Mouse (Mus musculus): ENCODE measurements around the gene Olfr692. TPM values are rescaled to one million over a fixed set of nuclear protein-coding genes. Genes with fewer than 3 reads are reported as not detected.

The Olfr692 gene
- polyA plus RNA-seq, 1 experiment = not detected

DNA sequence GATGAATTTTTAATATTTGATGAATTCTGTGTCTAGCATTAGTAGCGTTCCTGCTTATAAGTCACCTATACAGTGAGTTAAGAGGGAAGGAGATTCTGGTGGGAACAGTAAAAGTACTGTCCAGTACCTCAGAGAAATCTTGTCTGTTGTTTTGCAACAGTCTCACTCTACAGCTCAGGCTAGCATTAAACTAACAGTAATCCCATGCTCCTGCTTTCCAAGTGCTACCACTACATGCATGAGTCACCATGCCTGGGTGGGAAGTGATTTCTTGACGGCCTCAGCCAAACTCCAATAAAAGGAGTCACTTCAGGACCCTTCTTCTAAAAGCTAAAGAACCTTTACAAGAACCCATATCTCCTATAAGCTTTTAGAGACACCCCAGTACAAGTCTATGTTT is 6.3 kb upstream of the Olfr692 start:
- Histone ChIP-seq H3K36me3 (ENCODE audit: control insufficient read depth, insufficient read depth, low read length, poor library complexity, severe bottlenecking) (no peaks in the 10 kb centered on the region), H3K9me3 (replicated peaks; ENCODE audit: control insufficient read depth, insufficient read depth, low read length, poor library complexity, severe bottlenecking) (no peaks in the 10 kb centered on the region), H3K9ac (ENCODE audit: low read depth, poor library complexity, severe bottlenecking) (no peak overlapping the region), H3K4me3 (ENCODE audit: low read depth, low read length) (no peak overlapping the region), H3K27me3 (ENCODE audit: control insufficient read depth, insufficient read depth, low read length, poor library complexity, severe bottlenecking) (no peaks in the 10 kb centered on the region), H3K27ac (ENCODE audit: insufficient read depth, low read length) (no peak overlapping the region), H3K4me1 (ENCODE audit: control insufficient read depth, insufficient read depth, low read length) (no peaks in the 10 kb centered on the region)
- TF ChIP-seq CTCF (IDR thresholded peaks at IDR 0.05; ENCODE audit: low read depth, low read length) = no peak
- no peak for TF ChIP-seq EP300 (IDR thresholded peaks at IDR 0.05; ENCODE audit: insufficient read depth, low read depth, low read length)
- TF ChIP-seq POLR2A (IDR thresholded peaks at IDR 0.05; ENCODE audit: insufficient read depth, low read length) = no peak

- no peak for TF ChIP-seq CTCF (IDR thresholded peaks at IDR 0.05; ENCODE audit: low read depth, low read length)
- no peak for TF ChIP-seq POLR2A (IDR thresholded peaks at IDR 0.05; ENCODE audit: insufficient read depth, low read length)
- TF ChIP-seq EP300 (IDR thresholded peaks at IDR 0.05; ENCODE audit: insufficient read depth, low read depth, low read length) = no peak
- Histone ChIP-seq H3K4me1 (ENCODE audit: control insufficient read depth, insufficient read depth, low read length) (no peaks in the 10 kb centered on the region), H3K27me3 (ENCODE audit: control insufficient read depth, insufficient read depth, low read length, poor library complexity, severe bottlenecking) (no peaks in the 10 kb centered on the region), H3K9me3 (replicated peaks; ENCODE audit: control insufficient read depth, insufficient read depth, low read length, poor library complexity, severe bottlenecking) (no peaks in the 10 kb centered on the region), H3K27ac (ENCODE audit: insufficient read depth, low read length) (no peak overlapping the region), H3K36me3 (ENCODE audit: control insufficient read depth, insufficient read depth, low read length, poor library complexity, severe bottlenecking) (peaks cover 2% of the 10 kb centered on the region; the same call in 1 of the 2 replicates), H3K9ac (ENCODE audit: low read depth, poor library complexity, severe bottlenecking) (no peak overlapping the region), H3K4me3 (ENCODE audit: low read depth, low read length) (no peak overlapping the region)
These were observed 762 bp upstream of the Olfr692 start for GRCm38 (mm10) chr7:105367268-105367667.

DNA sequence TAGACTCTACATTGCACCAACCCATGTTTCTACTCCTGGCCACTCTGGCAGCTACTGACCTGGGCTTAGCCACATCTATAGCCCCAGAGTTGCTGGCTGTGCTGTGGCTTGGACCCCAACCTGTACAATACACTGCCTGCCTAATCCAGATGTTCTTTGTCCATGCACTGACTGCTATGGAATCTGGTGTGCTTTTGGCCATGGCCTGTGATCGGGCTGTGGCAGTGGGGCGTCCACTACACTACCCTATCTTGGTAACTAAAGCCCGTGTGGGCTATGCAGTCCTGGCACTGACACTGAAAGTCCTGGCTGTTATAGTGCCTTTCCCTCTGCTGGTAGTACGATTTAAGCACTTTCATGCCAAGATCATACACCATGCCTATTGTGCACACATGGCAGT is 491 bp downstream of the Olfr692 start:
- no peak overlapping the region for H3K27ac ChIP-seq (ENCODE audit: insufficient read depth, low read length)
- H3K9me3 ChIP-seq (replicated peaks; ENCODE audit: control insufficient read depth, insufficient read depth, low read length, poor library complexity, severe bottlenecking) = no peaks in the 10 kb centered on the region
- no peak for TF ChIP-seq POLR2A (IDR thresholded peaks at IDR 0.05; ENCODE audit: insufficient read depth, low read length)
- TF ChIP-seq EP300 (IDR thresholded peaks at IDR 0.05; ENCODE audit: insufficient read depth, low read depth, low read length) = no peak
- H3K9ac ChIP-seq (ENCODE audit: low read depth, poor library complexity, severe bottlenecking) = no peak overlapping the region
- H3K4me1 ChIP-seq (ENCODE audit: control insufficient read depth, insufficient read depth, low read length) = no peaks in the 10 kb centered on the region
- no peaks in the 10 kb centered on the region for H3K27me3 ChIP-seq (ENCODE audit: control insufficient read depth, insufficient read depth, low read length, poor library complexity, severe bottlenecking)
- no peak overlapping the region for H3K4me3 ChIP-seq (ENCODE audit: low read depth, low read length)
- H3K36me3 ChIP-seq (ENCODE audit: control insufficient read depth, insufficient read depth, low read length, poor library complexity, severe bottlenecking) = peaks cover 2% of the 10 kb centered on the region; the same call in 1 of the 2 replicates

GRCm38 (mm10) chr7:105372912-105373311 is 4.9 kb downstream of the Olfr692 start:
- TF ChIP-seq POLR2A (IDR thresholded peaks at IDR 0.05; ENCODE audit: insufficient read depth, low read length) (no peak), EP300 (IDR thresholded peaks at IDR 0.05; ENCODE audit: insufficient read depth, low read depth, low read length) (no peak), CTCF (IDR thresholded peaks at IDR 0.05; ENCODE audit: low read depth, low read length) (no peak)
- peaks cover 2% of the 10 kb centered on the region; the same call in 1 of the 2 replicates for H3K36me3 ChIP-seq (ENCODE audit: control insufficient read depth, insufficient read depth, low read length, poor library complexity, severe bottlenecking)
- no peak overlapping the region for H3K9ac ChIP-seq (ENCODE audit: low read depth, poor library complexity, severe bottlenecking)

DNA sequence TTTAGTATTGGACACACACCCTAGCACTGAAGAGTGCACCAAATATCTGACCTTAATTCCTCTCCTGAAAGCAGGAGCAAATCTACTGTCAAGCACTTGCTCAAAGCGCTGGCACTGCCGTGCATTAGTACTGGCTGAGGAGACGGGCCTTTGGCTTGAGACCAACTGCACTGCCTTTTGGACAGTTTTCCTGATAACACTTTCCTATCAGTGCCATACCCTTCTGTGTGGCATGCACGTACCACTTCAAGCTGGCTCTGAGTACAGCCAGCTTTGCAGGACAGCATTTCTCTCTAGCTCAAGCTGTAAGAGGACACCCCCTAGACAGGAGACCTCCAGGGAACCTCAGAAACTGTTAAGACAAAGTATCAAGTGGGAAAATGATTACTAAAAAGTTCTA is 5.5 kb downstream of the Olfr692 start:
- H3K36me3 ChIP-seq (ENCODE audit: control insufficient read depth, insufficient read depth, low read length, poor library complexity, severe bottlenecking) = peaks cover 3% of the 10 kb centered on the region
- H3K4me1 ChIP-seq (ENCODE audit: control insufficient read depth, insufficient read depth, low read length) = no peaks in the 10 kb centered on the region
- H3K4me3 ChIP-seq (ENCODE audit: low read depth, low read length) = no peak overlapping the region
- no peaks in the 10 kb centered on the region for H3K9me3 ChIP-seq (replicated peaks; ENCODE audit: control insufficient read depth, insufficient read depth, low read length, poor library complexity, severe bottlenecking)
- no peaks in the 10 kb centered on the region for H3K27me3 ChIP-seq (ENCODE audit: control insufficient read depth, insufficient read depth, low read length, poor library complexity, severe bottlenecking)
- TF ChIP-seq CTCF (IDR thresholded peaks at IDR 0.05; ENCODE audit: low read depth, low read length) = no peak
- no peak for TF ChIP-seq EP300 (IDR thresholded peaks at IDR 0.05; ENCODE audit: insufficient read depth, low read depth, low read length)
- no peak for TF ChIP-seq POLR2A (IDR thresholded peaks at IDR 0.05; ENCODE audit: insufficient read depth, low read length)
- H3K27ac ChIP-seq (ENCODE audit: insufficient read depth, low read length) = no peak overlapping the region
- H3K9ac ChIP-seq (ENCODE audit: low read depth, poor library complexity, severe bottlenecking) = no peak overlapping the region

More at GRCm38 (mm10) chr7:105372912-105373311, 4.9 kb downstream of the Olfr692 start:
- H3K4me1 ChIP-seq (ENCODE audit: control insufficient read depth, insufficient read depth, low read length) = no peaks in the 10 kb centered on the region
- H3K27ac ChIP-seq (ENCODE audit: insufficient read depth, low read length) = no peak overlapping the region
- no peaks in the 10 kb centered on the region for H3K9me3 ChIP-seq (replicated peaks; ENCODE audit: control insufficient read depth, insufficient read depth, low read length, poor library complexity, severe bottlenecking)
- no peaks in the 10 kb centered on the region for H3K27me3 ChIP-seq (ENCODE audit: control insufficient read depth, insufficient read depth, low read length, poor library complexity, severe bottlenecking)
- no peak overlapping the region for H3K4me3 ChIP-seq (ENCODE audit: low read depth, low read length)

DNA sequence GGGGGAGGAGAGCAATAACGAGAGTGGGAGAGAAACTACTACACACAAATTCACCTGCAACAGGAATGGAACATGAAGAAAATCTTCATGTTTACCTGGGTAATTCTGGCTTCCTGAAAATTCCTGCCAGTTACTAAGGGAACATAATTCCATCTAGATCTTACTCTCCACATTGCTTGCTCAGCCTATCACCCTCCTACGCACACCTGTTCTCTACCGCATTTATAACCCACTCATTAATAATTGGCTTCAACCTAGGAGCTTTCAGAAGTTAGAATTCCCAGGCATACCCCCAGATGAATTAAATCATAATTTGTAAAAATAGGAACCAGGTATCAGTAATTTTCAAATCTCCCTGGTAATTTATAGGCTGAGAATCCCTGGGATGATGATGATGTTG is 5.9 kb downstream of the Olfr692 start:
- Histone ChIP-seq H3K27ac (ENCODE audit: insufficient read depth, low read length) (no peak overlapping the region), H3K9ac (ENCODE audit: low read depth, poor library complexity, severe bottlenecking) (no peak overlapping the region), H3K9me3 (replicated peaks; ENCODE audit: control insufficient read depth, insufficient read depth, low read length, poor library complexity, severe bottlenecking) (no peaks in the 10 kb centered on the region), H3K36me3 (ENCODE audit: control insufficient read depth, insufficient read depth, low read length, poor library complexity, severe bottlenecking) (peaks cover 7% of the 10 kb centered on the region), H3K27me3 (ENCODE audit: control insufficient read depth, insufficient read depth, low read length, poor library complexity, severe bottlenecking) (no peaks in the 10 kb centered on the region), H3K4me1 (ENCODE audit: control insufficient read depth, insufficient read depth, low read length) (no peaks in the 10 kb centered on the region), H3K4me3 (ENCODE audit: low read depth, low read length) (no peak overlapping the region)
- TF ChIP-seq EP300 (IDR thresholded peaks at IDR 0.05; ENCODE audit: insufficient read depth, low read depth, low read length) (no peak), CTCF (IDR thresholded peaks at IDR 0.05; ENCODE audit: low read depth, low read length) (no peak), POLR2A (IDR thresholded peaks at IDR 0.05; ENCODE audit: insufficient read depth, low read length) (no peak)
